Mouse (Mus musculus): ENCODE measurements around the gene Gm4498.
"Not testable (repeated sequence)": the region's sequence is repeated elsewhere in the genome, so short reads cannot be mapped to it uniquely, and the experiment has no call there.

The Gm4498 gene

DNA sequence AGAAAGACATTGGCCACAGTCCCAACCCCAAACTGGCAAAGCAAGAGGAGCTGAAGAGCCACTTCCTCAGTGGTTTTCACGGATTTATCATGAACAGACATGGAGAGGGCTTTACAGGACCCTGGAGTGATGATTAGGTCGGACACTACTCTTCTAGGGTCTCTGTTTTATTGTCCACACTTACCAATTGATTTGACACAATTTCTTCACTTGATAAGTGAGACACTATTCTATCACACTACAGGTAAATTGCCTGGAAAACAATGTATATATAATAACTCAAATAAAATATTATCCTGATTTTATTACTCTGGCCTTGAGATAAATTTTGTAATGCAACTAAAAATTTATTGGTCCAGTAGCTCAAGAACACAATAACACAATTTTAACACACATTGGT is at the start of gene Gm4498:
Gene Gm4498 (minus strand): TSS at position 101 of the 400 bp plus-strand sequence.
- not testable (repeated sequence) for DNase-seq

DNA sequence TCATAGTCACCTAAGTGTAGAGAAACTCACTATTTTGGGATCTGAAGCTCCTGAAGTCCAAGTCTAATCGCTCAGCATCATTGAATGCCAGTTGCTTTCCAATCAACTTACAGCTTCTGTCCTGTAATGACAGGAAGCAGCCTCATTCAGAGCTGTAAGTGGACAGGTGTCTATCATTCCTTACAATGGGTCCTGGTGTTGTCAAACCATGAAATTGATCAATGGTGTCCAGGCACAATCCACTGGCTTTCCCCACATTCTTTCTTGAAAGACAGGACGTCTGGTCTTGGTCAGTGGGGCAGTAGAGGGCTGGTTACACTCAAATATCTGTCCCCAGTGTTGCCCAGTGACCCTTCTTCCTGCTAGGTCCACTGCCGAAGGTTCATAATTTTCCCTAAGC is 29.1 kb upstream of the Gm4498 start, which contains the start of gene Gm5890:
Gene Gm5890 (minus strand): TSS at position 101 of the 400 bp plus-strand sequence.
- DNase-seq: not testable (repeated sequence)

DNA sequence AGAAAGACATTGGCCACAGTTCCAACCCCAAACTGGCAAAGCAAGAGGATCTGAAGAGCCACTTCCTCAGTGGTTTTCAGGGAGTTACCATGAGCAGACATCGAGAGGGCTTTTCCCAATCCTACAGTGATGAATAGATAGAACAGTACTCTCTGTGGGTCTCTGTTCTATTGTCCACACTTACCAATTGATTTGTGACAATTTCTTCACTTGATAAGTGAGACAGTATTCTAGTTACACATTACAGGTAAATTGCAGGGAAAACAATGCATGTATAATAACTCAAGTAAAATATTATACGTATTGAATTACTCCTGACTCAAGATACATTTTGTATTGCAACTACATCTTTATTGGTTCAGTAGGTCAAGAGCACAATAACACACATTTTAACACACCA is 28.1 kb downstream of the Gm4498 start, which contains the start of gene Gm6164:
Gene Gm6164 (minus strand): TSS at position 101 of the 400 bp plus-strand sequence.
- not testable (repeated sequence) for DNase-seq

DNA sequence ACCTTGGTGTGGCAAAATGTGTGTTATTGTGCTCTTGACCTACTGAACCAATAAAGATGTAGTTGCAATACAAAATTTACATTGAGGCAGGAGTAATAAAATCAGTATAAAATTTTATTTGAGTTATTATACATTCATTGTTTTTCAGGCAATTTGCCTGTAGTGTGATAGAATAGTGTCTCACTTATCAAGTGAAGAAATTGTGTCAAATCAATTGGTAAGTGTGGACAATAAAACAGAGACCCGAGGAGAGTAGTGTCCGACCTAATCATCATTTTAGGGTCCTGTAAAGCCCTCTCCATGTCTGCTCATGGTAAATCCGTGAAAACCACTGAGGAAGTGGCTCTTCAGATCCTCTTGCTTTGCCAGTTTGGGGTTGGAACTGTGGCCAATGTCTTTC is 40.2 kb downstream of the Gm4498 start, which contains the start of gene Vmn1r95:
Gene Vmn1r95 (plus strand): TSS at position 301 of the 400 bp plus-strand sequence.
- not testable (repeated sequence) for DNase-seq
